Mouse (Mus musculus) neutrophil, adult 83 days (primary cell): Measurements from ENCODE around the gene Inhbe. TPM values are rescaled to one million over a fixed set of nuclear protein-coding genes. Genes with fewer than 3 reads are reported as not detected.

Experiments used
- total RNA-seq, 2 experiments: library from RNA; stranded (reverse); gene quantifications; one replicate each; pipeline ENCODE4 v1.2.4; 2023

Inhbe gene
- not detected for total RNA-seq

GRCm38 (mm10) chr10:127353909-127354895 lies at the start of gene Inhbe:
TSS of gene Inhbe (minus strand) at chr10:127354411.

GRCm38 (mm10) chr10:127380251-127380691 lies 26.1 kb upstream of the Inhbe start, which contains the start of gene R3hdm2:
TSS of gene R3hdm2 (plus strand) at chr10:127380327.

GRCm38 (mm10) chr10:127369834-127370820 lies 15.9 kb upstream of the Inhbe start, which contains the start of gene Inhbc:
TSS of gene Inhbc (minus strand) at chr10:127370431.

GRCm38 (mm10) chr10:127341891-127342639 lies 12.1 kb downstream of the Inhbe start, which contains the start of gene Gli1:
TSS of gene Gli1 (minus strand) at chr10:127341974.

GRCm38 (mm10) chr10:127321621-127322020 lies 32.6 kb downstream of the Inhbe start, which contains the start of gene Arhgap9:
TSS of gene Arhgap9 (plus strand) at chr10:127321964.

GRCm38 (mm10) chr10:127311476-127312355 lies 42.5 kb downstream of the Inhbe start, which contains the start of gene Mars:
TSS of gene Mars (minus strand) at chr10:127311786.

Other genes starting within 250 kb of the Inhbe start
- 100 to 1,000 TPM; 102 to 103 TPM for gene Os9, start 233.3 kb downstream of the Inhbe start, total RNA-seq
- gene B4galnt1, start 189.2 kb downstream of the Inhbe start, total RNA-seq = 100 to 1,000 TPM in 1 of 2 experiments, 10 to 100 TPM in 1; 99.0 to 106 TPM
- not detected for gene Slc26a10, start 173.8 kb downstream of the Inhbe start, total RNA-seq
- 1 to 10 TPM; 1.1 to 1.6 TPM for gene Arhgef25, start 164.3 kb downstream of the Inhbe start, total RNA-seq
- 10 to 100 TPM; 15.9 to 19.5 TPM for gene Dtx3, start 158.7 kb downstream of the Inhbe start, total RNA-seq
- gene Pip4k2c, start 142.8 kb downstream of the Inhbe start, total RNA-seq = 10 to 100 TPM; 24.4 to 25.8 TPM
- under 1 TPM; 0.22 to 0.42 TPM for gene Kif5a, start 91.1 kb downstream of the Inhbe start, total RNA-seq
- 100 to 1,000 TPM in 1 of 2 experiments, 10 to 100 TPM in 1; 98.1 to 101 TPM for gene Dctn2, start 88.0 kb downstream of the Inhbe start, total RNA-seq
- gene Mbd6, start 65.4 kb downstream of the Inhbe start, total RNA-seq = 100 to 1,000 TPM; 134 to 135 TPM
- 10 to 100 TPM; 41.3 to 47.4 TPM for gene Mars, start 42.6 kb downstream of the Inhbe start, total RNA-seq
- gene Arhgap9, start 32.4 kb downstream of the Inhbe start, total RNA-seq = 100 to 1,000 TPM; 240 to 263 TPM
- not detected for gene Gli1, start 12.4 kb downstream of the Inhbe start, total RNA-seq
- gene Inhbc, start 16.0 kb upstream of the Inhbe start, total RNA-seq = not detected
- 10 to 100 TPM; 91.2 to 93.7 TPM for gene R3hdm2, start 25.9 kb upstream of the Inhbe start, total RNA-seq
- gene Stac3, start 147.3 kb upstream of the Inhbe start, total RNA-seq = 1 to 10 TPM; 2.0 to 2.4 TPM
- not detected for gene Ndufa4l2, start 160.6 kb upstream of the Inhbe start, total RNA-seq
- 10 to 100 TPM; 27.5 to 27.6 TPM for gene Shmt2, start 168.0 kb upstream of the Inhbe start, total RNA-seq
- gene Nxph4, start 180.1 kb upstream of the Inhbe start, total RNA-seq = not detected